Mouse (Mus musculus): ENCODE results near the gene C1ql4.

GRCm38 (mm10) chr15:99096061-99096793 lies 8.6 kb upstream of the C1ql4 start:
- TF ChIP-seq MAX (IDR thresholded peaks at IDR 0.05; ENCODE audit: low read depth) (no peak), POLR2A (IDR thresholded peaks at IDR 0.05; ENCODE audit: insufficient read length, low read depth) (no peak), TCF12 (IDR thresholded peaks at IDR 0.05; ENCODE audit: insufficient read depth, poor library complexity, severe bottlenecking) (no peak), POLR2AphosphoS2 (IDR thresholded peaks at IDR 0.05; ENCODE audit: insufficient read length, low read depth) (no peak), USF1 (IDR thresholded peaks at IDR 0.05; ENCODE audit: low read depth) (no peak)

All from myocyte (in vitro differentiated cells).